Mouse (Mus musculus) heart, postnatal 25 days (tissue): ENCODE measurements around the gene Nup54. TPM values are rescaled to one million over a fixed set of nuclear protein-coding genes. Genes with fewer than 3 reads are reported as not detected.

ENCODE experiments used
- DNase-seq: peaks from one replicate; pipeline ENCODE4 v3.0.0; 2022; ENCODE audit warnings: low spot score
- intact Hi-C: fragments of 180-260 bp; cut with DNase I; formaldehyde crosslinking; loops from one replicate; pipeline ENCODE4 v1.15.1; 2025
- total RNA-seq, 2 experiments: library from RNA; stranded (reverse); gene quantifications; 2 replicates each; pipeline ENCODE4 v1.2.3; 2021

The Nup54 gene
- total RNA-seq, 2 experiments from 2014 or later = 16.5 to 17.0 TPM

DNA sequence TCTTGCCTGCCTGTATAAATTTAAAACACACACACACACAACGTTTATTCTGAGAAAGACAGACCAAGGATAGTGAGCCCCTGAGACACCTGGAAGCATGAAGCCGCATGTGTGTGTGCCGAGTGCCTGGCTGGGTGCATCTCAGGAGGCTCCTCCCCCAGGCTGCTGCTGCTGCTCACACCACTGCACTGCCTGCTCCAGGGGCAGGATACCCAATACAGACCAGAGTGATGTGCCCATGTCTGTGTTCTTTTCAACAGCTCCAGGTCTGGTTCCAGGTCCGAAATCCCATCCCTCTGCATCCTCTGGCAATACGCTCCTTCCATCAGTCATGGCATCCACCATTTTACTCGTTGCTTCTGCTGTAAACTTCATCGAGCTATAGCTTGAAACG, 21.0 kb downstream of the Nup54 start:
- DNase-seq = no peak
- intact Hi-C loops = no loop called here

DNA sequence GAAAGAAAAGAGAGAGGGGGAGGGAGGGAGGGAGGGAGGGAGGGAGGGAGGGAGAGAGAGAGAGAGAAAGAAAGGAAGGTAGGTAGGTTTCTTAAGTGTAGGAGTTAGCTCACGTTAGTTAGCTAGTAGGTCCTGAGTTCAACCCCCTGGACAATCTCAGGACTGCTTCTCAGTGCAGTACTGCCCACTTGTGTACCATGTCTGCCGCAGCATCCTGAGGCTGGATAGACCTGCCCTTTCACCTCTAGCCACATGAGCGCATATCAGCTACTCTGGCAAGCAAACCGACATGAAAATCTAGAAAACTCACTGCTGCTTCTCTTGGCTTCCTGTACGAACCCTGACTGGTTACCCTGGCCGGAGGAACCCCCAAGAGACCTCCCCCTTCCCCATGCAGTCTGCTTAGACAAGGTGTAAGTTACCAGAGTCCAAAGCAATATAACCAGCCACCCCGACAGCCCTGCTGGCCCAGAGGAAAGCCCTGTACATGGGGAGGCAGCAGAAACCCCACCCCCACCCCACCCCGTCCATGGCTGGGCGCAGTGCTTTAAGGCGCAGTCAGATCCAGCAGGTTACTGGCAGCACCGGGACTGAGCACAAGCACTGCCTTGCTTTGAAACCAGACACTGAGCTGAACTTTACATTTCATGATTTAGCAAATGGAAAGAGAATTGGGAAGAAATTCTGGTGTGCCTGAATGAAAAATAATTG, 21.6 kb downstream of the Nup54 start:
- no peak for DNase-seq
- intact Hi-C loops = no loop called here

DNA sequence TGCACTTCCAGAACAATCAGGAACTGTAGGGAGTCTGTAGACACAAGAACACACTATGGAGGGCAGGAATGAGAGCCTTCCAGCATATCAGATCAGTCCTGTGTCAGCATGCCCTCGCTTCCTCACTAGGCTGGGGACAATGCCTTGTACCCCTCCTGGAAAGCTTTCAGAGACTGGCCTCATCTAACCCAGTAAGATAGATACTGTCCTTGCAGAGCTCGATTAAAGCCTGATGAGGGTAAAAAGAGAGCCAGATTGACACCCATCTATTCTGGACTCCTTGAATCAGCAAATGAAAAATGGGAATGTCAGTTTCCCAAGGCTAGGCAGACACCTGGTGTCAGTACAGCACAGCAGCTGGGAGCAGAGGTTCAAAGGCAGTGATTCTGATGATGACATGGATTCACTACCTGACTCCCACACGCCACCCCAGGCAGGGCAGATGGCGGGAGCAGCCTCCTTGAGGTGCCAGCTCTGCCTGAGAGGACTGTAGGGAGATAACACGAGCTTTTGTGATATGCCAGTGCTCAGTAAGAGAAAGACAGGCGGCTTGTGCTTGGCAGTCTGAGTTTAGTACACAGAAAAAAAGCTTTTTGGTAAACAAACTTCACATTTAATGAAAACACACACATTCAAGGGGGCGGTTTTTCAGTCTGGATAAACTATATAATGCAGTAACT, 23.4 kb downstream of the Nup54 start:
- no peak for DNase-seq
- intact Hi-C loops = no loop called here

DNA sequence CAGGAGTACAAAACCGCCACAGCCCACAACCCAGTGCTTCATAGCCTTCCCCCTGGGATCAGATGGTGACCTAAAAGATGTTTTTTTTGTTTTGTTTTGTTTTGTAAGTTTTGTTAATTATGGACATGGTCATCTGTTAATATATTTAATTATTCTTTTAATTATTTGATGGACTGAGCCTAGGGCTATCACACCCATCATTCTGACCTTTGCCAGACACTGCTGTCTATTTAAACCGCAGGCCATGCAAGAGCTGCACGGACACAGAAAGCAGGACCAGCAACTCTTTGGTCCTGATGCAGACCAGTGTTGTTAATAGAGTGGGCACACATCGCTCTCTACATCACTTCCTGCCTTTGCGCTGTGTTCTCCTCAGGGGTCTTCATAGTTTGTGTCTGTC, 24.5 kb downstream of the Nup54 start:
- intact Hi-C loops = no loop called here
- no peak for DNase-seq

DNA sequence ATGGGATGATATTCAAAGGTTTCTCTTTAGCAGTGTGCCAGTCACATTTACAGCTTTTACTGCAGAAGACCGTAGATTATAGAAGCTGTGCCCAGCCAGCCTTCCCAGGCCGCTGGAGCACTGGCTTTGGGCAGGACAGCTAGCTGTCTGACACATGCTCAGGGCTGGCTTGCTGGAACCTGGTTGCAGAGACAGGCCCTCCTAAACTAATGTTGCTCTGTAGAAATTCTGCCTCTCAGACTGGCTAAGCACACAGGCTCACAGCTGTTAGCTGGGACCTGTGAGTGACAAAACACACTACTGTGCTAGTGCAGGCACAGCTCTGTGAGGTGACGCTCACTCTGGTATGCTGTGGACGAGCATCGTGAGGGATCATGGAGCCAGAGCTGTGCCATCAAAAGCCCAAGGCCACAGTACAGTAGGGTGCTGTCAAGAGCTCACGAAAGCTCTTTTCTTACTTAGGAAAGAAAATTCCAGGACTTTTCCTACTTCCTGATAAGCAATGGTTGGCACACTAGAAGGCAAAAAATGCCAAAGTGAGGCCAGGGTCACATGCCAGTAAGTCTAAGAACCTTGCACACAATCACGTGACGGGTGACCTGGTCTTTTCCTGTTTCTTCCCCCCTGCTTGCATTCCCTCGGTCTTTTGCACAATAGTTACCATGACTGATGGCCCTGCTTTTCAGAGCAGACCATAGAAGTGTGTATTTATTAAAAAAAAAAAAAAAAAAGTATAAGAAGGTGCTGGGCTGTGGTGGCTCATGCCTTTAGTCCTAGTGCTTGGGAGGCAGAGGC, 25.5 kb downstream of the Nup54 start:
- no peak for DNase-seq
- intact Hi-C loops = no loop called here

DNA sequence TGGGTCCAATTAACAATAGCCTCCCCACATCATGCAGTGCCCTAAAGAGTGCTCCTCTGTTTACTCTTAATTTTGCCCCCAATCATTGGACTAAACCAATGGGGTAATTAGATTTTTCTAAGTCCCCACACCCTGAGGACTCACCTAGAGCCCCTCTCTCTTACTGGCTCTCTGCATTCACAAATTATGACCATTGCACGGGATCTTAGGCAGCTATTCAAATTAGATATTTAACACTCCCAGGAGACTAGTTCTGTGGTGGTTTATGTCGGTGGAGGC, 30.7 kb downstream of the Nup54 start:
- DNase-seq = no peak
- intact Hi-C loops = no loop called here

DNA sequence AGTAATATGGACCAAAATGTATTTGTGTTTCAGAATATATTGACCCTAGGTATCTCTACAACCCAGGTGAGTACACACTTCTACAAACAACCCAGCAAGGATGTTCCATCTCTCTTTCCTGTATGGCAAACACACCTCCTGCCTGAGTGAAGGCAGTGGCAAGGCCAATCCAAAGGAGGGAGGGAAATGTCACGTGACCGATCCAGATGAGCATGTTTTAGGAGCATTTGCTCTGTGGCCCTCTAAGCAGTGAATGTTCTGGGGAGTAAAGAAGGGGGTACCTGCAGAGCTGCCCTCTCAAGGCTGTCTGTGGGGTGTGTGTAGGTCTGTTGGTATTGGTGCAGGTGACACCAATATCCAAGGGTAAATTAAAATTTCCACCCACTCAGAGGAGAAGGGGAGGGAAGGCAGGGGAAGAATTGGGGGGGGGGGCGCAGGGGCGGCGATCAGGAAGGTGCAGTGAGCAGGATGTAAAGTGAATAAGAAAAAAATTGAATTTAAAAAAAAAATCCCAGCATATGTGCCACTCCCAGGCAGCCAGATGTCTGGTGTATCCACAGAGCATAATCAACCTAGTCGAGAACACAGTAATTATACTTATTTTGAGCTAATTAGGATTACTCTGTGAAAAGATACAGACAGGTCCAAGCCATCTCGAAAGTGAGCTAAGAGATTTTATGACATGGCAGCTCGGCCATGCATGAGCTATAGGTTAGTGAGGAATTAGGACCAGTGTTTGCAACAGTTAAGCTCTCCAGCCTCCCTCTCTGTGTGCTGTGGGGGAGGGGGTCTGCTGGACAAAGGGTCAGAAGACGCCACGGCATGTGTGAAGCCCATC, 31.2 kb downstream of the Nup54 start:
- intact Hi-C loops = no loop called here
- DNase-seq = no peak

DNA sequence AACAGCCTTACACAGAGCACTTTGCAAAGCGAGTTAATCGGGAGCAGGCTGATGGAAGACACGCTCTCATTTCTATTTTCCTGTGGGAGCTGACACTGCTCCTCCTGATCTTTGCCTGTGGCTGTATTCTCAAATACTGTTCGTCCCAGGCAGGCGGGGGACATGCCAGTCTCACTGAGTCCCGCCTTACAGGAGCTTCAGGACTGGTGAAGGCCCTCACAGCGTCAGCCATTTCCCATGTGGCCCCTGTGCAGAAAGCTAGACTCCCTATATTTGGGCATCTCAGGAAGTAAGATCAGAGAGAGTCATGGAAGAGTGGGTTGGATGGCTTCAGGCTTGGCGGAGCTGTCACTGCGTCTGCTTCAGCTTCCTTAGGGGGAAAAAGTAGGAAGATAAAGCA, 32.2 kb downstream of the Nup54 start:
- intact Hi-C loops = no loop called here
- DNase-seq = no peak

DNA sequence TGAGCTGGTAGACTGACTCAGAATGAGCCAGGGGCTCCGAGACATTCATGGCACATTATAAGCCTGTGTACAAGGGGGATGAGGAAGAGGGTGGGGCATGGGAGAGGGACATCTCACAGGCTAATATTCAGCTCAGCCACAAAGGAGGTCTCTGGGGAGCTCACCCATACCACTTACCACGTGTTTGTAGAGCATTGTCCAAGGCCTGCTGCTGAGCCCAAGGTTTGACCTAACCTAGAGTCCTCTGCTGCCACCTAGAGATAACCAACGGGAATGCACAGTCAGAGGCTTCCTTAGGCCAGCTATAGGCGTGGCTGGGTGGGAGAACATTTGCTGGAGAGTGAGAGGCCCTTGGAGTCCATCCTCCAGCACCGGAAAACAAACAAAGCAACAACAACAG, 36.9 kb downstream of the Nup54 start:
- no peak for DNase-seq
- intact Hi-C loops = loop anchor here (1.0 to 5.0 kb wide), 3 partner anchors 15 to 206 kb away; no protein-coding TSS in a partner anchor

DNA sequence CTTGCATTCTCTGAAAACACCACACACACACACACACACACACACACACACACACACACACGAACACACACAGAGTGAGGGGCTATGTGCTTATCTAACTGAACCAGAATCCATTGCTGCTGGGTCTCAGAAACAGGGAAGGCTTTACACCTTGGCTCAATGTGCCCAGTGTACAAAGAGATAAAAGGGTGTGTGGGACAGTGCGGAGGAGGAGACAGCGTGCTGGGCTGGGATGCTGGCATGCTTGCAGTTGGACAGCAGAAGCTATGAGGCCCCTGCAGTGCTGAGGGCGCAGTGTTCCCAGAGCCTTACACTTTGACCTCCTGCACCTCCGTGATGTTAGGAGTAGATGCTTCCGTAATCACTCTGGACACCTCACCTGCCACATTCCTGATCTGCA, 38.5 kb downstream of the Nup54 start:
- intact Hi-C loops = loop anchor here (5.0 kb wide), 1 partner anchor 204 kb away; no protein-coding TSS in a partner anchor
- DNase-seq = no peak

DNA sequence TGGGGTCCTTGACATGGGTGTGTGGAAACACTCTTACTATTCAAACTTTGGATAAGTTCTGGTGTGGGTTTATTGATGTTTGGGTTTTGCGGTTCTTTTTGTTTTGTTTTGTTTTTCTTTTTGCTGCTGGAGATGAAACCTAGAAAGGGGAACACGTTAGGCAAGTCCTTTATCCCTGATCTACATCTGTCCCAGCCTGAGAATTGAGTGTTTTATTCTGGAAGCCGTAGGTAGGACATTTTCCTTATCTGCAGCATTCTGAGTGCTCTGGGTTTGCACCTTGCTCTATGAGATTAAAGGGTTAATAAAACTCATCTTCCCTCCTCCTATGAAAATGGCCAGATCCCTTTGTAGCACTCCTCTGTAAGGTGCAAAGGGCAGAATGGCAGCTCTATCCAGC, 39.3 kb downstream of the Nup54 start:
- DNase-seq = no peak
- intact Hi-C loops = loop anchor here (5.0 kb wide), 1 partner anchor 203 kb away; no protein-coding TSS in a partner anchor

DNA sequence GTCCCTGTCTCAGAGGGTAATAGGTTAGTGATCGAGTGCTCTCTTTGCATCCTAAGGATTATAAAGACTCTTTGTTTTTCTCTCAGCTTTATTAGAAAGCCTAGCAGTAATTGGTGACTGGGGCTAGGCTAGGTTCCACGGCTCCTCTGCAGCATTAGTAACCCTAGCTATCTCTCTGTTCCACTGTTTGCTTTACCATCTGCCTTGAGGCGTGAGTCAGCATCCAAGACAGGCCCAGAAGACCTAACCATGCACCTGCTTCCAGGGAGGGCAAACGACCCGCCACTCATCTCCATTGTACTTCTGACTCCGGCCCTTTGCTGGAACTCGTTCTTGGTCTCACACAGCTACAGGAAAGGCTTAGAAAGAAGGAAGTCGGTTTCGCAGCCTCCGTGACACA, 41.2 kb downstream of the Nup54 start:
- intact Hi-C loops = no loop called here
- DNase-seq = no peak

DNA sequence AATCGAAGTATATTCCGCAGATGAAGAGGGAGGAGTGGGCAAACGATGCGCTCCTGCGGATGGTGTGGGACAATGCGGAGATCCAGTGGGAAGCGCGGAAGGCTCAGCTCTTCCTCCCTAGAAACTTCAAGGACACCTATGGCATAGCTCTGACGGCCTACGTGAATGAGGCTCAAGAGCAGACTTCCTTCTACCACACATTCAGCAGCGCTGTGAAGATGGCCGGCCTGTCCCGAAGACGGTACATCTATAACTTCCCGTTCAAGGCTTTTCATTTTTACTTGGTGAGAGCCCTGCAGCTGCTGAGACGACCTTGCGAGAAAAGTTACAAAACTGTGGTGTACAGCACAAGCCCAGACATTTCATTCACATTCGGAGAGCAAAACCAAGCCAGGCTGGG, 42.5 kb downstream of the Nup54 start:
- no peak for DNase-seq
- intact Hi-C loops = no loop called here

DNA sequence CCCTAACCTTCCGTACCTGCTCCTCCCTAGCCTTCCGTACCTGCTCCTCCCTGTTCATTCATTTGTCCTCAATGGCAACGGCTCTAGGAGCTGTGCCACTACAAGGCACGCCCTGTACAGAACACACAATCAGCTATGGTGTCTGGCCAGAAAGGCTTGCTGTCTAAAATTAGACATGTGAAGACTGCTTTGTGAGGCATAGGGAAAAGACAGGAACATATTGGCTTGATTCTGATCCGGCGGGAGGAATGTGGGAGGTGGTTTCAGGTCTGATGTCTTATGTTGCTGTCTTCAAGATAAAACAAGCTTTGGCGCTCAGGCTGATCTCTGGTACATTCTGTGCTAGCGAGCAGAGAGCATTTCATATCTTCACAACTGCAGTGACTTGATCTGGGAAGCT, 44.4 kb downstream of the Nup54 start:
- intact Hi-C loops = no loop called here
- DNase-seq = no peak

DNA sequence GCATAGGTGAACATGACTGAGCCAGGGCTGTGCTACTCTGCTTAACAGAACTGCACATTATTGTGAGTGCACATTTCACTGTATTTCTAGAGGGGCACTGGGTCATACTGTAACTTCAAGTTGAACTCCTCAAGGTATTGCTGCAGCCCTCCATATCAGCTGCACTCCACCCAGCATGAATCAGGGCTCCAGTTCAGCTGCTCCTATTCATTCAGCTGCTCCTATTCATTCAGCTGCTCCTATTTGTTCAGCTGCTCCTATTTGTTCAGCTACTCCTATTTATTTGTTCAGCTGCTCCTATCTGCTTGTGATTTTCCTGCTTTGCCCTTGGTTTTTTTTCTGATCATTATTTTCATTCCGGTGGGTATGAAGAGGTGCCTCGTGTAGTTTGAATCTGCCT, 45.0 kb downstream of the Nup54 start:
- intact Hi-C loops = no loop called here
- DNase-seq = no peak

DNA sequence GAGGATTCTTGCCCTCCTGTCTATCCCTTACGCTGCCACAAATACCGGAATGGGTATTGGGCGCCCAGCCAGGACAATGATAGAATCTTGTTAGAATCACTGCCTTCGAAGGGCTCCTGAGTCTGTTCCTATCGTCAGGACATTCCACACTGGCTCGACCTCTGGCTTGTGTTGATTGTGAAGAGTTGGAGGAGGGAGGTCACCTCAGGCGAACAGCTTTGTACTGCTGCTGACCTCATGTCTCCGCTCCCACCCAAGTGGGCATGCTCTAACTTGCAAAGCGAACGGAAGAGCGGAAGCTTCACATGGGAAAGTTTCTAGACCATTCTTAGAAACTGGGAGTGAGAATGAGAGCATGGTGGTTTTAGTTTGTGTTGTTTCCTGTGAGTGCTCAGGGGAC, 47.6 kb downstream of the Nup54 start:
- intact Hi-C loops = no loop called here
- DNase-seq = peak; percentile 65

DNA sequence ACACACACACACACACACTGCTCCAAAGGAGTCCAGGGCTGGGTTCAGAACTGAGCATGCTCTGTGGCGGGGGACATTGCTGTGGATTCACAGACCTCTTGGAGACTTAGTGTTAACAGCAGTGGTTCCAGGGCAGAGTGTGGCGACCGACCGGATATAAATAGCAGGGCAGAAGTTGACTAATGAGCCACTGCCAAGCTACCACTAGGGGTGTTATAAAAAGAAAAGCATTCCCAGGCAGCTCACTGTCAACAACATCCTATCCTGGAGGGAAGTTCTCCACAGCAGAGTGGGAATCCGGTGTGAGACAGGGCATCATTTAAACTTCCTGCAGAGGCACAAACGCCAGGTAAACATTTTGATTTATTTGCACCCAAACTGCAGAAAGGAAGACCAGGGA, 48.4 kb downstream of the Nup54 start:
- intact Hi-C loops = no loop called here
- DNase-seq = no peak

DNA sequence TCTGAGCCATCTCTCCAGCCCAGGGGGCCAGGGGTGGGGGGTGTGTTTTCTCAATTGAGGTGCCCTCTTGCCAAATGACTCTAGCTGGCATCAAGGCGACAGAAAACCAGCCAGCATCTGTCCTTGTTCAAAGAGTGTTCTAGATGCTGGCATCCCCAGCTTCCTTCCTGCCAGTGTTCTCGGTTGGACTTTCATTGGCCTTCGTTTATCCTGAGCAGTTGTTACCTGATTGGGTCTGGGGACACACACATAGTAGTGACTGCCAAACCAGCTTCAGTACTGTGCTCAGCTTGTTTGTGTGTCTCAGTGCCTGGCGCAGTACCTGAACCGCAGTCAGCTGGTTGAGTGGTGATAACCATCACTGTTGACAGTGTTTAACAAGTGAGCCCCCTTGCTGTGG, 48.9 kb downstream of the Nup54 start:
- no peak for DNase-seq
- intact Hi-C loops = no loop called here

DNA sequence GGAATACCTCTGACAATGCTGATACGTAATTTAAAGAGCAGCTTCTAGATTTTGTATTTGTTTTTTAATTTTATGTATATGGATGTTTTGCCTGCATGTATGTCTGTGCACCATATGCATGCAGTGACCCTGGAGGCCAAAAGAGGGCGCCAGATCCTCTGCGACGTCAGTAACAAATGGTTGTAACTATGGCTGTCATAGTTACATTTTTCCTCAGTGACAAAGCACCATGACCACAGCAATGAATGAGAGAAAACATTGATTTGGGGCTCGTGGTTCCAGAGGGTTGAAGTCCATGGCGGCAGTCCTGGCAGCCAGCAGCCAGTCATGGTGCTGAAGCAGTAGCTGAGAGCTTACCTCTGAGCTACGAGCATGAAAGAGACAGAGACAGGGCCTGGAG, 50.2 kb downstream of the Nup54 start:
- intact Hi-C loops = no loop called here
- DNase-seq = no peak

DNA sequence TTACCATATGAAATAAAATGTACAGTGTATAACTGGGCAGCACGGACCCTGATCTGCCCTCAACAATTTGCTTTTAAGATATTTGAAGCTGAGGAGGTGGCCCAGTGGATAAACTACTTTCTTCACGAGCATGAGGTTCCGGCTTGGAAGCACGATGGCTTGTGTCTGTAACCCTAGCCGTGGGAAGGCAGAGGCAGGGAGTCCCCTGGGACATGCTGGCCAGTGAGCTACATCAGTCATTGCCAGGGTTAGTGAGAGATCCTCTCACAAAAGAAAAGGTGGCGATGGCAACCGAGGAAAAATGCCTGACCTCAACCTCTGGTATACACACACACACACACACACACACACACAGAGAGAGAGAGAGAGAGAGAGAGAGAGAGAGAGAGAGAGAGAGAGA, 51.3 kb downstream of the Nup54 start:
- intact Hi-C loops = loop anchor here (2.0 kb wide), 1 partner anchor 15 kb away; no protein-coding TSS in a partner anchor
- DNase-seq = no peak
